Mouse (Mus musculus): Measurements from ENCODE around the gene Matn4. TPM values are rescaled to one million over a fixed set of nuclear protein-coding genes. Genes with fewer than 3 reads are reported as not detected.

The Matn4 gene
- polyA plus RNA-seq, 1 experiment = 0.01 TPM

DNA sequence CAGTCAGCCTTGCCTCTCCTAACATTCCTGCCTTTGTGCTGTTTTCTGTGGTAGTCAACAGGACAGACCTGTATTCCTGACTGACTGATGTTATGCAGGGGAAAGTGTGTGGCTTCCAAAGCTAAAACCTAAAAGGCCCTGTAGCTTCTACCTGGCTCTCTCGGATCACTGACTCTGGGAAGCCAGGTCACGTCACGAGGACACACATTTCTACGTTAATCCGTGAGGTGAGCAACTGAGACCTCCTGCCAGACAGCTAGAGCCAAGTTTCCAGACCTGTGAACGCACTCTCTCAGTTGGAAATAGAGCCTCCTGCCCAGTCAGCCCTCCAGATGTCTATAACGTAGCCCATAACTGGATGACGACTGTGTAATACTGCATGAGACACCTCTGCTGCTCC lies 17.0 kb upstream of the Matn4 start:
- Histone ChIP-seq H3K4me3 (ENCODE audit: insufficient read depth, poor library complexity, severe bottlenecking) (no peak overlapping the region), H3K27me3 (ENCODE audit: control insufficient read depth, insufficient read depth, insufficient read length) (no peaks in the 10 kb centered on the region), H3K36me3 (ENCODE audit: control insufficient read depth, insufficient read depth) (peaks cover 45% of the 10 kb centered on the region), H3ac (ENCODE audit: control insufficient read depth, insufficient read length, low read depth) (no peak overlapping the region), H3K79me2 (ENCODE audit: control insufficient read depth, insufficient read depth) (peaks cover 6% of the 10 kb centered on the region), H3K79me3 (ENCODE audit: low read depth) (no peaks in the 10 kb centered on the region)
- no peak for TF ChIP-seq CEBPB (IDR thresholded peaks at IDR 0.05; ENCODE audit: low read depth)
- no peak for TF ChIP-seq FOSL1 (IDR thresholded peaks at IDR 0.05; ENCODE audit: insufficient read depth, low read length, poor library complexity, severe bottlenecking)
- TF ChIP-seq CTCF (IDR thresholded peaks at IDR 0.05; ENCODE audit: control insufficient read depth, insufficient read depth, insufficient read length) = no peak
- TF ChIP-seq USF1 (IDR thresholded peaks at IDR 0.05; ENCODE audit: low read depth) = no peak
- TF ChIP-seq MAX (IDR thresholded peaks at IDR 0.05) = no peak
- no peak for TF ChIP-seq MYOD1 (IDR thresholded peaks at IDR 0.05; ENCODE audit: control insufficient read depth, insufficient read length, low read depth)
- no peak for TF ChIP-seq MYOG (IDR thresholded peaks at IDR 0.05; ENCODE audit: control insufficient read depth, extremely low read depth, insufficient read length)

DNA sequence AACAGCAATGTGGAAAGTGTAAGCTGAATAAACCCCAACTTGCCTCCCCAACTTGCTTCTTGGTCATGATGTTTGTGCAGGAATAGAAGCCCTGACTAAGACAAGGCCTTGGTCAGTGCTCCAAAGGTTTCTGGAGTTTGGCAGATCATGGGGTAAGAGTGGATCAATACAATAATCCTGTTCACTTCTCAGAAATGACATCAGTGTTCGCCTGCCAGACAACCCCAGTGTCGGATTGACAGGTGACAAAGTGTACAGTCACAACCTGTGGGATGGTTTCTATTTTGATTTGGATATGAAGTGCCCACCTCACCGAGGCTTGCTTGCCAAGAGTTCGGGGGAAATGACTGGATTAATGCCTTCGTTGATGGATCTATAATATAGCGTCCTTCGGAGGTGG lies 16.3 kb upstream of the Matn4 start:
- Histone ChIP-seq H3K27me3 (ENCODE audit: control insufficient read depth, insufficient read depth, insufficient read length) (no peaks in the 10 kb centered on the region), H3K79me3 (ENCODE audit: low read depth) (no peaks in the 10 kb centered on the region), H3K79me2 (ENCODE audit: control insufficient read depth, insufficient read depth) (peaks cover 4% of the 10 kb centered on the region), H3K36me3 (ENCODE audit: control insufficient read depth, insufficient read depth) (peaks cover 38% of the 10 kb centered on the region), H3ac (ENCODE audit: control insufficient read depth, insufficient read length, low read depth) (no peak overlapping the region), H3K4me3 (ENCODE audit: insufficient read depth, poor library complexity, severe bottlenecking) (no peak overlapping the region)
- TF ChIP-seq MYOD1 (IDR thresholded peaks at IDR 0.05; ENCODE audit: control insufficient read depth, insufficient read length, low read depth) (no peak), MYOG (IDR thresholded peaks at IDR 0.05; ENCODE audit: control insufficient read depth, extremely low read depth, insufficient read length) (no peak)

DNA sequence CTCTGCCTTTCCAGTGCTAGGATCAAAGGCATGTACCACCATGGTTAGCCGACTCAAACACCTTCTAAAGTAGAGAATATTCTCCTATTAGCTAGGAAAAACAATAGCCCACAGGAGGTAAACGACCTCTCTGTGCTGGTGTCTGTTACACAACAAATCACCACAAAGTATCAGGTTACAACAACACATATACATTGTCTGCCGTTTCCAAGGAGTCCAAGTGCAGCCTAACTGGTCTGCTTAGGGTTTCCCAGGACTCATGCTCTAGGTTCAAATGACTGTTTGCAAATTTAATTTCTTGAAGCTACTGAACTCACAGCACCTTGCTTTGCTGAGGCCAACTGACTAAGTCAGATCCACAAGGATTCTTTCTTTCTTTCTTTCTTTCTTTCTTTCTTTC lies 14.5 kb upstream of the Matn4 start:
- peaks cover 21% of the 10 kb centered on the region for H3K36me3 ChIP-seq (ENCODE audit: control insufficient read depth, insufficient read depth)
- H3K27me3 ChIP-seq (ENCODE audit: control insufficient read depth, insufficient read depth, insufficient read length) = no peaks in the 10 kb centered on the region
- H3K4me3 ChIP-seq (ENCODE audit: insufficient read depth, poor library complexity, severe bottlenecking) = no peak overlapping the region
- no peak overlapping the region for H3ac ChIP-seq (ENCODE audit: control insufficient read depth, insufficient read length, low read depth)
- H3K79me2 ChIP-seq (ENCODE audit: control insufficient read depth, insufficient read depth) = no peaks in the 10 kb centered on the region
- TF ChIP-seq MAX (IDR thresholded peaks at IDR 0.05) = no peak
- TF ChIP-seq CEBPB (IDR thresholded peaks at IDR 0.05; ENCODE audit: low read depth) = peak; percentile 58
- H3K79me3 ChIP-seq (ENCODE audit: low read depth) = no peaks in the 10 kb centered on the region

DNA sequence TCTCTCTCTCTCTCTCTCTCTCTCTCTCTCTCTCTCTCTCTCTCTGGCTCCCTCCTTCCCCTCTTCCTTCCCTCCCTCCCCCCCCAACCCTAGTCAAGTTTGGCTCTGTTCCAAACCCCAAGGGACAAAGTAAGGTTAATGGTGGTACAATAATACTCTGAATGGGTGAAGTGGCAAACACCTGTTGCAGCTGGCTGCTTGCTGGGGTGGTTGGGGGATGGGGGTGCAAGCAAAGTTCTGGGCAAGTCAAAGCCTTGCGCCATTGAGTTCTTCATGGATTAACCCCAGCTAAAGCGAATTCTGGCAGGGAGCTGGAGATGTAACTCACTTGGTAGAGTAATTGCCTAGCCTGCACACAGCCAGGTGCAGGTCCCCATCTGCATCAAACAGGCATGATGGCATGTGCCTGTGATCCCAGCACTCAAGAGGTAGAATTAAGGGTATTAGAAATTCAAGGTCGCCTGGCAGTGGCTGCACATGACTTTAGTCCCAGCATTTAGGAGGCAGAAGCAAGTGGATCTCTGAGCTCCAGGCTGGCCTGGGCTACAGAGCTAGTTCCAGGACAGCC lies 13.4 kb upstream of the Matn4 start:
- TF ChIP-seq MYOD1 (IDR thresholded peaks at IDR 0.05; ENCODE audit: control insufficient read depth, insufficient read length, low read depth) (peak; percentile 37), CTCF (IDR thresholded peaks at IDR 0.05; ENCODE audit: control insufficient read depth, insufficient read depth, insufficient read length) (no peak)
- H3K79me2 ChIP-seq (ENCODE audit: control insufficient read depth, insufficient read depth) = no peaks in the 10 kb centered on the region
- no peaks in the 10 kb centered on the region for H3K27me3 ChIP-seq (ENCODE audit: control insufficient read depth, insufficient read depth, insufficient read length)
- no peaks in the 10 kb centered on the region for H3K79me3 ChIP-seq (ENCODE audit: low read depth)
- no peak overlapping the region for H3ac ChIP-seq (ENCODE audit: control insufficient read depth, insufficient read length, low read depth)
- peaks cover 10% of the 10 kb centered on the region for H3K36me3 ChIP-seq (ENCODE audit: control insufficient read depth, insufficient read depth)
- H3K4me3 ChIP-seq (ENCODE audit: insufficient read depth, poor library complexity, severe bottlenecking) = no peak overlapping the region

GRCm38 (mm10) chr2:164417198-164417597 lies 12.2 kb upstream of the Matn4 start:
- H3K27me3 ChIP-seq (ENCODE audit: control insufficient read depth, insufficient read depth, insufficient read length) = no peaks in the 10 kb centered on the region
- no peaks in the 10 kb centered on the region for H3K79me3 ChIP-seq (ENCODE audit: low read depth)
- TF ChIP-seq MYOD1 (IDR thresholded peaks at IDR 0.05; ENCODE audit: control insufficient read depth, insufficient read length, low read depth) (no peak), MYOG (IDR thresholded peaks at IDR 0.05; ENCODE audit: control insufficient read depth, extremely low read depth, insufficient read length) (no peak), CTCF (IDR thresholded peaks at IDR 0.05; ENCODE audit: control insufficient read depth, insufficient read depth, insufficient read length) (no peak), MAX (IDR thresholded peaks at IDR 0.05) (no peak), USF1 (IDR thresholded peaks at IDR 0.05; ENCODE audit: low read depth) (no peak)
- no peaks in the 10 kb centered on the region for H3K79me2 ChIP-seq (ENCODE audit: control insufficient read depth, insufficient read depth)
- no peak overlapping the region for H3K4me3 ChIP-seq (ENCODE audit: insufficient read depth, poor library complexity, severe bottlenecking)
- H3K36me3 ChIP-seq (ENCODE audit: control insufficient read depth, insufficient read depth) = no peaks in the 10 kb centered on the region
- no peak overlapping the region for H3ac ChIP-seq (ENCODE audit: control insufficient read depth, insufficient read length, low read depth)

DNA sequence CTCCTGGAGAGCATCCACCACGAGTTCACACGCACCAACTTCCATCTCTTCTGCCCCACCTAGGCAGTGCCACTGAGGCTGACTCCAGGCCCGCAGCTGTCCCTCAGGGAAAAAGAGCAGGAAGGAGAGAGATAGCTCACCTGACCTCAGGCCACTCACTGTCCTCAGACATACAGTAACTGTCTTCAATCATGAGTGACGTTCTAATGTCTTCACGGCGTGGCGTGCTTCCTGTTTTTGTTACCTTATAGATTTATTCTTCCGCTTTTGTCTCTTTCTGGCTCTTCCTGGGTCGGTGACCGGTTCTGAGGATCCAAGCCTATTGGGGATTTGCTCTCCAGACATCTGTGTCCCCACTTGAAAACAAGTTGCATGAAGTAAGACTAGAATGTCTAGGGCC lies 9.6 kb upstream of the Matn4 start:
- H3K36me3 ChIP-seq (ENCODE audit: control insufficient read depth, insufficient read depth) = no peaks in the 10 kb centered on the region
- H3K79me3 ChIP-seq (ENCODE audit: low read depth) = no peaks in the 10 kb centered on the region
- H3K79me2 ChIP-seq (ENCODE audit: control insufficient read depth, insufficient read depth) = no peaks in the 10 kb centered on the region
- TF ChIP-seq MYOD1 (IDR thresholded peaks at IDR 0.05; ENCODE audit: control insufficient read depth, insufficient read length, low read depth) (no peak), MAX (IDR thresholded peaks at IDR 0.05) (no peak), USF1 (IDR thresholded peaks at IDR 0.05; ENCODE audit: low read depth) (no peak), FOSL1 (IDR thresholded peaks at IDR 0.05; ENCODE audit: insufficient read depth, low read length, poor library complexity, severe bottlenecking) (no peak), CEBPB (IDR thresholded peaks at IDR 0.05; ENCODE audit: low read depth) (no peak), CTCF (IDR thresholded peaks at IDR 0.05; ENCODE audit: control insufficient read depth, insufficient read depth, insufficient read length) (no peak), MYOG (IDR thresholded peaks at IDR 0.05; ENCODE audit: control insufficient read depth, extremely low read depth, insufficient read length) (no peak)
- no peak overlapping the region for H3ac ChIP-seq (ENCODE audit: control insufficient read depth, insufficient read length, low read depth)
- no peak overlapping the region for H3K4me3 ChIP-seq (ENCODE audit: insufficient read depth, poor library complexity, severe bottlenecking)
- peaks cover 5% of the 10 kb centered on the region for H3K27me3 ChIP-seq (ENCODE audit: control insufficient read depth, insufficient read depth, insufficient read length)

All from C2C12 (cell line).